Mouse (Mus musculus): ENCODE results near the gene Olfr348.

Olfr348 gene

DNA sequence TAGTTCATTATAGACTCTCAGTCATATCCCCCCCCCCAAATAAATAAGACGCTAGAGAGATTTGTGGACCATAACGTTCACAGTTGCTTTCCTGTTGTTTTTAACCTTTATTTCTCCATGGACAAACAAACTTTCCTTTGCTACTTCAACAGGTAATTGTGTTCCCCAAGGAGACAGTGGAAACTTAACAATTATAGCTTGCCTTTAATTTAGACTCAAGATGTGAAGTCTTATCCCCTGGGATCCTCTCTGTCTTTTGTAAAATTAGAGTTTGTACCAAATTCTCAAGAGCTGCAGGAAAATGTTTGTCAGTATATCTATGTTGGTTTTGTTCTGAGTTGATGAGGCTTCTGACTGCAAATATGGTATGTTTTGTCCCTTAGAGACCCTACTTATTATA is at the start of gene Olfr348:
Gene Olfr348 (plus strand): TSS at position 301 of the 400 bp plus-strand sequence.
- no peak for DNase-seq (ENCODE audit: low spot score in 2 of 2)

GRCm38 (mm10) chr2:36736226-36736625 is 47.9 kb upstream of the Olfr348 start:
- DNase-seq (ENCODE audit: low spot score in 2 of 2): no peak

DNA sequence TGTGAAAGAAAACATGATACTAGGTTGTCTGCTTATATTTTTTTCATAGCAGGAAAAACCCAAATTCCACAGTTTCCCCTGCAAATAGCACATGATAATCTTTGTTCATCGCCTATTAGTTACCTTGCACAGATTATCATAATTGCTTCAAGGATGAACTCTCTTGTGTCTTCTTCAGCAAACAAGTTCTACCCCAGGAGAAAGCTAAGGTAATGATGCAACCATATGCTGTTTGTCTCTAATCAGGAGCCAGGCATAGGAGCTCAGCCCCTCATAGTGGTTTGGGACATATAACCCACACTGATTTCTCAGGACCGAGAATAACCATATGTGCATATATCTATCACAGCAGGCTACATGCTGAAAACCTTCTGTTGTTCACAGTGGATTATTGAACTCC is 6.2 kb downstream of the Olfr348 start, which contains the start of gene Olfr50:
Gene Olfr50 (plus strand): TSS at position 301 of the 400 bp plus-strand sequence.
- no peak for DNase-seq (ENCODE audit: low spot score in 2 of 2)

DNA sequence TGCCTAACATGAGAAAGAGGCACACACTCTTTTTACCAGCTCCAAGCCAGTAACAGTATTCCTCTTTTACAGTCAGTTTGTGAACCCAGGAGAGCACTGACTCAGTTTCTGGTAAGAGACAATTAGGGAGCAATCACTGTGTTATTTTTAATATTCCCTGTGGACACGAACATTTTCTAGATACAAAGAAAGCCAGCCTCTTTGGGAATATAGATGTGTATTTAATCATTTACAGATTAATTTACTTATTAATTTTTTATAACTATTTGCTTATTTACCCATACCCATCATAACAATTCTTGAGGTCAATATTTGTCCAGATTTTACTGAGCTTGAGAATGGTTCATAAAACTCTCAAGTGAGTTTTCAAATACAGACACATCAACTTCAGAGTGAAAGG is 32.9 kb downstream of the Olfr348 start, which contains the start of gene Olfr3:
Gene Olfr3 (minus strand): TSS at position 101 of the 400 bp plus-strand sequence.
- no peak for DNase-seq (ENCODE audit: low spot score in 2 of 2)

Measured in right cerebral cortex, adult 2 months (tissue).